Mouse (Mus musculus): ENCODE results near the gene Galk1.

DNA sequence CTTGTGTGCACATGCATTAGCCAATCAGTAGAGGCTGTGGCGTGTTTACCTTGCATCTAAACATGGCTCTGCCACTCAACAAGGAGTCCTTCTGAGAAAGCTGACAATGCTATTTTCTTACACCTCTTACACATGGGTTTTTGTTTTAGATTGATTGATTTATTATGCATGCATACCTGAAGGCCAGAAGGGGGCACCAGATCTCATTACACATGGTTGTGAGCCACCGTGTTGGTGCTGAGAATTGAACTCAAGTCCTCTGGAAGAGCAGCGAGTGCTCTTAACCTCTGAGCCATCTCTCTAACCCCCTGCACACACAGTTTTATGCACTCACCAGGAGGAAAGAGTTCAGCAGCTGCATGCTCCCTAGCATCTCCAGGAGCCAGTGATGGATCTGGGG lies 9.6 kb downstream of the Galk1 start:
- peak; percentile 36; the same call in 1 of the 2 replicates for TF ChIP-seq CTCF (IDR thresholded peaks at IDR 0.05; ENCODE audit: low read depth)
- no peak for TF ChIP-seq EP300 (IDR thresholded peaks at IDR 0.05; ENCODE audit: low read depth)

Measured in liver, embryonic 14.5 days (tissue).